Mouse (Mus musculus) olfactory bulb, adult 2 months (tissue): Measurements from ENCODE around the gene Nhsl1. TPM values are rescaled to one million over a fixed set of nuclear protein-coding genes. Genes with fewer than 3 reads are reported as not detected.
A peak's percentile ranks its signal among the peaks of the same experiment; 100 is the strongest.

Experiments used
- H3K27ac ChIP-seq: fragments of 200-500 bp; 2 replicates; pipeline ENCODE4 v1.5.1; 2012; ENCODE audit warnings: low read depth, low read length; ENCODE audit not compliant: insufficient read depth
- H3K4me1 ChIP-seq: fragments of 200-500 bp; 2 replicates; pipeline ENCODE4 v1.6.1; 2012; ENCODE audit warnings: low read length; ENCODE audit not compliant: control insufficient read depth, insufficient read depth
- H3K4me3 ChIP-seq: fragments of 200-500 bp; 2 replicates; pipeline ENCODE4 v1.5.1; 2012; ENCODE audit warnings: mild to moderate bottlenecking, low read depth, low read length, moderate library complexity; ENCODE audit not compliant: insufficient read depth
- CTCF ChIP-seq: fragments of 200-500 bp; IDR thresholded peaks from 2 replicates; pipeline ENCODE4 v1.5.1; 2012; ENCODE audit warnings: low read depth, mild to moderate bottlenecking, low read length, moderate library complexity; ENCODE audit not compliant: insufficient read depth
- POLR2A ChIP-seq: fragments of 200-500 bp; IDR thresholded peaks from 2 replicates; pipeline ENCODE4 v1.6.1; 2012; ENCODE audit warnings: mild to moderate bottlenecking, low read depth, low read length, moderate library complexity; ENCODE audit not compliant: insufficient read depth
- WGBS: fragments of 180-500 bp; shearing (Covaris S2); methylation state at CpG from one replicate; pipeline ENCODE4 v1.1.7; 2018; 5-methylcytosine and 5-hydroxymethylcytosine counted together
- polyA plus RNA-seq: library from polyadenylated mRNA; stranded (reverse); fragments of >200 nt; gene quantifications from 2 replicates; pipeline ENCODE4 v1.2.4, GENCODE M21; 2012; ENCODE audit warnings: low replicate concordance; ENCODE audit not compliant: missing spikeins, insufficient read depth, insufficient read length

The Nhsl1 gene
- polyA plus RNA-seq, result not detected in 2 replicates

DNA sequence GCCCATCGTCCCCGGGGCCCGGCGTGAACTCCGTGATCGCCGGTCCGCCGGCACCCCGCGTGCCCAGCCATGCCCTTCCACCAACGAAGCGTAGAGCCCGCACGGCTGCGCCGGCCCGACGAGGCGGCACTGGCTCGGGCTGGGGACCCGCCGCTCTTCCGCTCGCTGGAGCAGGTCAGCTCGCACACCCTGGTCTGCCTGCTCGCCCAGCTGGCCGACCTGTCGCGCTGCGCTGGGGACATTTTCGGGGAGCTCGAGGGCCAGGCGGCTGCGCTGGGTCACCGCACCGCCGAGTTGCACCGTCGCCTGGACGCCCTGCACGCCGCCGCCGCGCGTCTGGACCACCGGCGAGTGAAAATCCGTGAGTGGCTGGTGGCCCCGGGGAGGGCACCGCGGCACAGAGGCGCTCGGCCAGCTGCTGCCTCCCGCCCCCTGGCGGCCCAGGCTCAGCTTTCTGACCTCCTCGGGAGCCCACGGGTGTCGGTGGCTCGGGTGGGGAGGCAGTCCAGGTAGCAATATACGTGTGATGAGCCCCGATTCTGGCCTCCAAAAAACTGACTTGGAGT, at the start of gene Nhsl1:
TSS of gene Nhsl1 (plus strand) at position 70 of the 566 bp plus-strand sequence.
- TF ChIP-seq CTCF, result peak; percentile 20; the same call in 1 of the 2 replicates
- no peak for TF ChIP-seq POLR2A
- H3K27ac ChIP-seq, result no peak within 1 kb of the TSS
- peaks cover 10% of the 10 kb centered on the region for H3K4me1 ChIP-seq
- under 1% methylated on average over 63 of the region's 63 CpGs for whole genome bisulfite sequencing
- peak within 1 kb of the TSS; percentile 84 for H3K4me3 ChIP-seq

DNA sequence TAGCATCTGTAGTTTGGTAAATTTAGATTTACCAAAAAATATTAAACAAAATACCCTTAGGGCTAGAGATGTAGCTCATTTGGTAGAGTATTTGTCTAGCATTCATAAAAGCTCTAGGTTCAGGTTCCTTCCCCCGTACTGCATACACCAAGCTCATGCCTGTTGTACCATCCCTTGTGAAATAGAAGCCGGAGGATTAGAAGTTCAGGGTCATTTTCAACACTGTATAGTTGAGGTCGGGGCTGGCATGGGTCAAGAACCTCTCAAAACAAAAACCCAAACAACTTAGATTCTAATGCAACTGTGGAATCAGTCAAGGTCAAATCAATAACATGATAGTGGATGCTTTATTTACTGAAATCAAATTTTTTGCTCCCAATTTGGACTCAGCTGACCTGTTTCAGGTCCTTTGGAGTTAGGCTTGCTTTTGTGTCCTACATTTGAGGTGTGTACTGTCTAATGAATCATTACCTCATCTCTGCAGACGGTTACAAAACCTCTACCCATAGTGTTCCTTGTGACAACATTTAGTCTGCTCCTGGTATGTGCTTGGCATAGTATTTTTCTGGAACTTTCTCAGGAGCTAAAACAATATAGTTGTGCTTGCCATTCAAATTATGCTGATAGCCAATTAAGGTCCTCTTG, 42.6 kb upstream of the Nhsl1 start:
- Histone ChIP-seq H3K4me1 (no peaks in the 10 kb centered on the region), H3K27ac (no peak overlapping the region), H3K4me3 (no peak overlapping the region)
- 86% methylated on average over 4 of the region's 4 CpGs for WGBS
- no peak for TF ChIP-seq CTCF
- TF ChIP-seq POLR2A, result no peak

DNA sequence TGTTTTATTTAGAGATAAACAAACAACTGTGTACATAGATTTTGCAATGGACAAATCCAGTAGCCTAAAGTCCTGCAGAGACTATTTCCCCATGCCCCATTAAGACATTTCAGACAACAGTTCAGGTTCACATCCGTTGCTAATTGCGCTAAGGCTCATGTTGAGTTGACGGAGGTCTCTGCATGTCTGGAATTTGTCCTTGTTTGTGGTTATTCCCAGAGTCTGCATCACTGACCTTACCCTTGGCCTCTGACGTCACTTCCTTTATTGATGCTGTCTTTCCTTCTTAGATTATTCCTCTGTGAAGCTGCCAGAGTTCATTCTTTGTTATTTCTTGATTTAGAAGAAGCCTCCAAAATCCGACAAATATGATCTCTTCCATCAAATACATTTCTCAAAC, 34.8 kb upstream of the Nhsl1 start:
- no peak overlapping the region for H3K4me3 ChIP-seq
- no peak overlapping the region for H3K27ac ChIP-seq
- no peak for TF ChIP-seq POLR2A
- TF ChIP-seq CTCF, result no peak
- 91% methylated on average over 5 of the region's 5 CpGs for WGBS
- no peaks in the 10 kb centered on the region for H3K4me1 ChIP-seq

DNA sequence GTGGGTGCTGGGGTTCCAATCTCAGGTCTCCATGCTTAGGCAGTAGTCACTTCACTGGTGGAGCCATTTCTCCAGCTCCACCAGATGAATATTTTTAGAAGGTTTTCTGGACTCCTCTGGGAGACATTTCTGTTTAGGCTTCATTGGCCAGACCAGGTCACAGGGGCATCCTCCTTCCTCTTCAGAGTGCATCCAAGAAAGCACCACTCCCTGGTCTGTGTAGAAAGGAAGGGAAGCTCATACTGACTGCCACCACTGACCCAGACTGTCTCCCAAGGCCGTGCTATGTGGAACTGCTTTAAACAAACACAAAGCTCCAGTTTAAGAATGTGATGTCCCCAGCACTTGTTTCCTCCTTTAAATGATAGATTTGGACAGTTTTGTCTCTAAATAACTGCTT, 29.3 kb upstream of the Nhsl1 start:
- Histone ChIP-seq H3K4me3 (no peak overlapping the region), H3K4me1 (no peaks in the 10 kb centered on the region), H3K27ac (no peak overlapping the region)
- WGBS, result 71% methylated on average over 1 of the region's 1 CpGs
- no peak for TF ChIP-seq CTCF

DNA sequence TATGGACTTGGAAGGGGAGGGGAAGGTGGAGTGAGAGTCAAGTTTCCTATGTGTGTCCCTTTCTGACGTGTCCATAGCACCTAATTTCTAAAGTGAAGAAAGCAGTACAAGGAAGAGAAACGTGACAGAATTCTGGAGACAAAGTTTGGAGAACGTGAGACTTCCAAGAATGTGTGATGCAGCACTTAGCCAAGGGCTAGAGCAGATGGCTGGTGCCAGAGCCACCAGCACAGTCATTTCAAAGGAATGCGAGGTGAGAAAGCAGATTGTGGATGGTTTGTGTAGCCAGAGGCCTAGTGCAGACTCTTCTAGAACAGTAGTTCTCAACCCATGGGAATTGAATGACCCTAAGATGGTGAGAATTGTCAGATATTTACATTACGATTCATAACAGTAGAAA, 13.7 kb upstream of the Nhsl1 start:
- Histone ChIP-seq H3K27ac (no peak overlapping the region), H3K4me3 (no peak overlapping the region), H3K4me1 (no peaks in the 10 kb centered on the region)
- TF ChIP-seq CTCF (no peak), POLR2A (no peak)
- WGBS, result 90% methylated on average over 5 of the region's 5 CpGs

DNA sequence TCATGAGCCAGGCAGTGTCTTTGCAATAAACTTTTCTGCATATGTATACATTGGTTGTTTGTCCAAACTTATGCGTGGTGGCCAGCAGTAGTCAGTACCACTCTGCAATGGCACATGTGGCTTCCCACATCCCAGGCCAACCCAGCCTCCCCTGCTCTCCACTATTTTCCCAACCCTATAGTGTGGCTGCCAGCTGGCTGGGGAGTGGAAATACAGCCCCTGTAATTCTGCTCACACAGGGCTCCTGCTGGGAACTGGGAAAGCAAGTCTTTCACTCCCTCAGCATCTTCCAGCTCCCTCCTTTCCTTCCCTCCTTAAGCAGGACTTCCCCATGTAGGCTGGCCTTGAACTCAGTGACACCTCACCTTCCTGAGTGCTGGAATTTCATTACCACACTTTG, 3.7 kb upstream of the Nhsl1 start:
- 38% methylated on average over 1 of the region's 1 CpGs for WGBS
- H3K27ac ChIP-seq, result no peak overlapping the region
- no peak overlapping the region for H3K4me3 ChIP-seq
- no peak for TF ChIP-seq CTCF
- TF ChIP-seq POLR2A, result no peak
- peaks cover 10% of the 10 kb centered on the region for H3K4me1 ChIP-seq

DNA sequence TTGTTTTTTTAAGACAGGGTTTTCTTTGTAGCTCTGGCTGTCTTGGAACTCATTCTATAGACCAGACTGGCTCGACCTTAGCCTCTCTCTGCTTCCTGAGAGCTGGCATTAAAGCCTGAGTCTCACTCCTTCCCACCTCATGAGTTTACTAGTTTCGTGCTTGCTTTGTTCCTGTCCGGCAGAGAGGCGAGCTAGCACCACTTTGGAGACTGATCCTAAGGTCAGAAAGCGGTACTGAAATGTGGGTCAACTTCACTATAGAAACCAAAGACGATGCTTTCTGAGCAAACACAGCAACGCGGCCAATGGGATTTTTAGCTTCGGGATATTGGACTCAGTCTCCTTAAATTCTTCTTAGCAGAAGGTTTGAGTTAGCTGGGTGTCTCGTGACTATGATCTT, 1.3 kb upstream of the Nhsl1 start:
- H3K27ac ChIP-seq, result no peak overlapping the region
- no peak overlapping the region for H3K4me3 ChIP-seq
- TF ChIP-seq CTCF, result no peak
- TF ChIP-seq POLR2A, result no peak
- peaks cover 10% of the 10 kb centered on the region for H3K4me1 ChIP-seq
- WGBS, result 57% methylated on average over 10 of the region's 10 CpGs

DNA sequence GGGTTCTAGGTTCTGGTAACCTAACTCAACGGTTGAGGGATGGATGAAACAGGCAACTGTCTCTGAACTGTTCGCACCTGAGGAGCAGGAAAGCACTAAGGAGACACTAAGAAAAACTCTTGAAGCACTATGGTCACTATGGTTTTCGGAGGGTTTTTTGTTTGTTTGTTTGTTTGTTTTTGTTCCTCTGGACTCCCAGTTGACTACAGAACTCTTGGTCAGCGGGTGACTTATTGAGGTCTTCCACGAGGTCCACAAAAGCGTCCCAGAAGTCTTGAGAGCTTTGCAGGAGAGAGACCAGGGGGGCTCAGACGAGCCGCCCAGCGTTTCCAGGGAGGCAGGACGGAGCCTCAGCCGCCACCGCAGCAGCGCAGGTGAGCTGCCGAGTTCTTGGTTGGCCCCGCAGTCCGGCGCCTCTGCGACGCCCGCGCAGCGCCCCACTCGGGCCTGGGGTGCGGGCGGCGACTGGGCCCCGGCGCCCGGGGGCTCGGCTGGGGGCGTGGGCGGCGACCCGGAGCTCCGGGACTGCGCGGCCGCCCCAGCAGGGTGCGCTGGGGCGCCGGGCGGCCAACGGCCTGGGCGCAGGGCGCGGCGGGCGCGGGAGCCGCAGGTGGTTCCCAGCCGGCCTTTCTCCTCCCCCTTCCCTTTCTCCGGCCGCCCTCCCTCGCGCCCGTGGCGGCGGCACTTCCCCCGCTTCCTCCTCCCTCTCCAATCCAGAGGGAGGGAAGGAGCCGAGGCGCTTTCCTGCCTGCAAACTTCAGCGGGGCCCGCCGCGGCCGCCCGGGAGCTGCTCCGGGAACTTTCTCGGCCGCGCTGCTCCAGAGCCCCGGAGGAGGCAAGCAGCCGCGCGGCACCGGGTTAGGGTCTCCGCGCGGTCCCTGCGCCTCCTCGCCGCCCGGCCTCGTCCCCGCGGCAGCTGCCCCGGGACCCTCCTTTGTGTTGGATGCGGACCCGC, 547 bp upstream of the Nhsl1 start:
- TF ChIP-seq CTCF, result no peak
- no peak for TF ChIP-seq POLR2A
- H3K4me1 ChIP-seq, result peaks cover 10% of the 10 kb centered on the region
- H3K4me3 ChIP-seq, result peak overlapping the region; percentile 84
- WGBS, result 4% methylated on average over 78 of the region's 89 CpGs
- H3K27ac ChIP-seq, result no peak overlapping the region

DNA sequence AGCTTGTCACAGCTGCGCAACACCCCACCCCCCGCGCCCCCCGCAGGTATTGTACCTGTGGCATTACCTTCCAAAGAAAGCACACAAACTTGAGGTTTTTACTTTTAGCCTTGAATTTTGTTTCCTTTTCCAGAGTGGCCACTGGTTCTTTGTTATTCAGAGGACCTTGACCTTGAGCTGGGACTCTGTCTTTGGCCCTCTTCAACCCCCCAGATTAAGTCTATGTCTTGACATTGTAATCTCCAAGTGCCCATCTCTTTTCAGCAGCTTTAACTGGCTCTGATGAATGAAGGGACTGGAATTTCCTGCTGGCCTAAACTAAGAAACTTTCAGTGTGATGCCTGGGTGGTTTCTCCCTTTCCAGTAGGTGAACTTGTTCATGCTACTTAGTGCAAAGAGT, 906 bp downstream of the Nhsl1 start:
- Histone ChIP-seq H3K4me3 (peak overlapping the region; percentile 84), H3K27ac (no peak overlapping the region), H3K4me1 (peaks cover 10% of the 10 kb centered on the region)
- 37% methylated on average over 4 of the region's 4 CpGs for WGBS
- TF ChIP-seq CTCF, result no peak
- TF ChIP-seq POLR2A, result no peak
